ENCODE assay signal across 14 mouse cellular contexts in genomic region chr14:60451684-60452083, GRCm38 (mm10).
DNase-seq lines count a peak whose midpoint lies in the region; ATAC-seq and TF ChIP-seq lines count a peak whose summit lies in the region.
"Had no signal": no experiment of that assay in that cellular context is flagged by ENCODE, and none has a peak within 500 bp of the region (broad histone marks: within the 10 kb centered on the region; RNA-seq: fewer than 3 reads in every experiment).

No protein-coding gene starts in this region.

- no peak for ATAC-seq in intestine, postnatal 0 days
- no peak for ATAC-seq in intestine, embryonic 16.5 days
- ATAC-seq in midbrain, postnatal 0 days (ENCODE audit: low FRiP score) = no peak
- no peak for ATAC-seq in midbrain, embryonic 13.5 days
- peak; percentile 71 for ATAC-seq in granulocyte monocyte progenitor cell, adult 5-6 weeks (replicated peaks; ENCODE audit: poor library complexity, severe bottlenecking)
- ATAC-seq in forebrain, embryonic 11.5 days (replicated peaks; ENCODE audit: low FRiP score) = no peak

- no peak overlapping the region for H3K4me3 ChIP-seq in intestine, postnatal 0 days (ENCODE audit: low read depth, low read length)
- no peak overlapping the region for H3K4me3 ChIP-seq in intestine, embryonic 16.5 days (ENCODE audit: low read length)
- H3K4me3 ChIP-seq in midbrain, postnatal 0 days (ENCODE audit: low read depth, low read length) = no peak overlapping the region
- no peak overlapping the region for H3K4me3 ChIP-seq in midbrain, embryonic 13.5 days (replicated peaks)
- H3K4me3 ChIP-seq in forebrain, embryonic 11.5 days (ENCODE audit: low read depth, low read length) = no peak overlapping the region
- H3K4me3 ChIP-seq: limb, embryonic 13.5 days; megakaryocyte, embryonic 14.5 days; neural tube, embryonic 12.5 days had no signal

- no peak overlapping the region for H3K27ac ChIP-seq in intestine, postnatal 0 days (ENCODE audit: low read depth, low read length)
- no peak overlapping the region for H3K27ac ChIP-seq in intestine, embryonic 16.5 days (ENCODE audit: low read length)
- no peak overlapping the region for H3K27ac ChIP-seq in midbrain, postnatal 0 days (ENCODE audit: low read depth, low read length)
- no peak overlapping the region for H3K27ac ChIP-seq in midbrain, embryonic 13.5 days
- no peak overlapping the region for H3K27ac ChIP-seq in forebrain, embryonic 11.5 days (ENCODE audit: low read depth, low read length)
- H3K27ac ChIP-seq: limb, embryonic 13.5 days; neural tube, embryonic 12.5 days had no signal

- no peaks in the 10 kb centered on the region for H3K27me3 ChIP-seq in intestine, postnatal 0 days (replicated peaks; ENCODE audit: control insufficient read depth, insufficient read depth, low read length)
- H3K27me3 ChIP-seq in intestine, embryonic 16.5 days (replicated peaks; ENCODE audit: control insufficient read depth, insufficient read depth, low read length) = no peaks in the 10 kb centered on the region
- no peaks in the 10 kb centered on the region for H3K27me3 ChIP-seq in midbrain, postnatal 0 days (ENCODE audit: insufficient read depth, low read length)
- H3K27me3 ChIP-seq in midbrain, embryonic 13.5 days = no peaks in the 10 kb centered on the region
- H3K27me3 ChIP-seq in forebrain, embryonic 11.5 days (ENCODE audit: control insufficient read depth, insufficient read depth, low read length) = no peaks in the 10 kb centered on the region
- H3K27me3 ChIP-seq: limb, embryonic 13.5 days; megakaryocyte, embryonic 14.5 days; neural tube, embryonic 12.5 days had no signal

- WGBS in intestine, postnatal 0 days = 92% methylated on average over 7 of the region's 7 CpGs
- 85% methylated on average over 7 of the region's 7 CpGs for WGBS in intestine, embryonic 16.5 days
- WGBS in midbrain, postnatal 0 days = 88% methylated on average over 7 of the region's 7 CpGs
- WGBS in midbrain, embryonic 13.5 days = 81% methylated on average over 7 of the region's 7 CpGs
- WGBS in forebrain, embryonic 11.5 days = 84% methylated on average over 7 of the region's 7 CpGs

- H3K4me2 ChIP-seq in intestine, postnatal 0 days (replicated peaks; ENCODE audit: low read depth) = no peak overlapping the region
- H3K4me2 ChIP-seq in intestine, embryonic 16.5 days (ENCODE audit: low read depth, low read length) = no peak overlapping the region
- H3K4me2 ChIP-seq in midbrain, postnatal 0 days (ENCODE audit: low read depth, low read length, poor library complexity, severe bottlenecking) = no peak overlapping the region
- H3K4me2 ChIP-seq in midbrain, embryonic 13.5 days (replicated peaks) = no peak overlapping the region
- H3K4me2 ChIP-seq in forebrain, embryonic 11.5 days (ENCODE audit: low read depth, low read length, severe bottlenecking) = no peak overlapping the region
- H3K4me2 ChIP-seq: limb, embryonic 13.5 days; neural tube, embryonic 12.5 days had no signal

- H3K36me3 ChIP-seq in intestine, postnatal 0 days (ENCODE audit: control insufficient read depth, insufficient read depth) = no peaks in the 10 kb centered on the region
- no peaks in the 10 kb centered on the region for H3K36me3 ChIP-seq in intestine, embryonic 16.5 days (ENCODE audit: control insufficient read depth, insufficient read depth, low read length)
- H3K36me3 ChIP-seq in midbrain, postnatal 0 days (ENCODE audit: insufficient read depth, low read length) = no peaks in the 10 kb centered on the region
- no peaks in the 10 kb centered on the region for H3K36me3 ChIP-seq in midbrain, embryonic 13.5 days
- H3K36me3 ChIP-seq in forebrain, embryonic 11.5 days (ENCODE audit: control insufficient read depth, insufficient read depth, low read length) = no peaks in the 10 kb centered on the region
- H3K36me3 ChIP-seq: limb, embryonic 13.5 days; neural tube, embryonic 12.5 days had no signal

- no peak for DNase-seq in midbrain, postnatal 0 days (ENCODE audit: low spot score)
- DNase-seq in ES-CJ7 (ENCODE audit: low read depth, low spot score) = peak; percentile 61
- no peak for DNase-seq in forebrain, embryonic 11.5 days (ENCODE audit: low spot score)
- no peak for DNase-seq in spleen, adult 18-20 months
- DNase-seq: cerebellum, adult 11 months; embryo, embryonic 11 days; gastrocnemius, postnatal 10 days had no signal

- no peaks in the 10 kb centered on the region for H3K4me1 ChIP-seq in intestine, postnatal 0 days (replicated peaks; ENCODE audit: control insufficient read depth, insufficient read depth, low read length)
- no peaks in the 10 kb centered on the region for H3K4me1 ChIP-seq in intestine, embryonic 16.5 days (ENCODE audit: control insufficient read depth, insufficient read depth, low read length)
- no peaks in the 10 kb centered on the region for H3K4me1 ChIP-seq in midbrain, postnatal 0 days (ENCODE audit: insufficient read depth, low read length)
- peaks cover 9% of the 10 kb centered on the region; the same call in 1 of the 2 replicates for H3K4me1 ChIP-seq in midbrain, embryonic 13.5 days (replicated peaks)
- H3K4me1 ChIP-seq in forebrain, embryonic 11.5 days (replicated peaks; ENCODE audit: control insufficient read depth, insufficient read depth, low read length) = 0 out of 2 replicates have a peak, but pooled peaks cover 2% of the 10 kb centered on the region
- H3K4me1 ChIP-seq: megakaryocyte, embryonic 14.5 days; neural tube, embryonic 12.5 days had no signal

- peak; percentile 43 for TF ChIP-seq CTCF in intestine, postnatal 0 days (IDR thresholded peaks at IDR 0.05; ENCODE audit: low read depth)
- TF ChIP-seq CTCF in midbrain, postnatal 0 days (IDR thresholded peaks at IDR 0.05) = peak; percentile 52

- H3K9ac ChIP-seq in intestine, postnatal 0 days (ENCODE audit: low read depth, low read length) = no peak overlapping the region
- H3K9ac ChIP-seq in intestine, embryonic 16.5 days (ENCODE audit: low read depth, low read length) = no peak overlapping the region
- no peak overlapping the region for H3K9ac ChIP-seq in midbrain, postnatal 0 days (replicated peaks; ENCODE audit: low read length, poor library complexity, severe bottlenecking)
- H3K9ac ChIP-seq in midbrain, embryonic 13.5 days (replicated peaks) = no peak overlapping the region
- H3K9ac ChIP-seq in forebrain, embryonic 11.5 days (ENCODE audit: low read length) = no peak overlapping the region
- H3K9ac ChIP-seq: limb, embryonic 13.5 days; neural tube, embryonic 12.5 days had no signal

- H3K9me3 ChIP-seq in intestine, postnatal 0 days (ENCODE audit: control insufficient read depth) = no peaks in the 10 kb centered on the region
- no peaks in the 10 kb centered on the region for H3K9me3 ChIP-seq in intestine, embryonic 16.5 days (ENCODE audit: control insufficient read depth, low read length)
- H3K9me3 ChIP-seq in midbrain, postnatal 0 days (ENCODE audit: low read length) = no peaks in the 10 kb centered on the region
- no peaks in the 10 kb centered on the region for H3K9me3 ChIP-seq in midbrain, embryonic 13.5 days
- no peaks in the 10 kb centered on the region for H3K9me3 ChIP-seq in forebrain, embryonic 11.5 days (ENCODE audit: control insufficient read depth, low read length)
- H3K9me3 ChIP-seq: limb, embryonic 13.5 days; megakaryocyte, embryonic 14.5 days; neural tube, embryonic 12.5 days had no signal
